Mouse (Mus musculus) midbrain, embryonic 10.5 days (tissue): ENCODE measurements around the gene Tet1. TPM values are rescaled to one million over a fixed set of nuclear protein-coding genes. Genes with fewer than 3 reads are reported as not detected.

ENCODE experiments used
- DNase-seq: peaks from one replicate; pipeline ENCODE4 v3.0.0-alpha.2; 2017; ENCODE audit warnings: low spot score
- H3K27ac ChIP-seq: fragments of 300-500 bp; sonication (generic); replicated peaks from 2 replicates; pipeline ENCODE4 v1.5.1; 2016; ENCODE audit warnings: mild to moderate bottlenecking
- H3K27me3 ChIP-seq: fragments of 300-500 bp; sonication (generic); 2 replicates; pipeline ENCODE4 v1.6.1; 2016; ENCODE audit warnings: low read depth, mild to moderate bottlenecking; ENCODE audit not compliant: poor library complexity, severe bottlenecking
- H3K36me3 ChIP-seq: fragments of 300-500 bp; sonication (generic); 2 replicates; pipeline ENCODE4 v1.6.1; 2016; ENCODE audit warnings: mild to moderate bottlenecking, moderate library complexity
- H3K4me1 ChIP-seq: fragments of 300-500 bp; sonication (generic); 2 replicates; pipeline ENCODE4 v1.6.1; 2016
- H3K4me3 ChIP-seq: fragments of 300-500 bp; sonication (generic); 2 replicates; pipeline ENCODE4 v1.5.1; 2016; ENCODE audit warnings: mild to moderate bottlenecking, moderate library complexity
- H3K9me3 ChIP-seq: fragments of 300-500 bp; sonication (generic); replicated peaks from 2 replicates; pipeline ENCODE4 v1.6.1; 2016; ENCODE audit warnings: mild to moderate bottlenecking
- WGBS: fragments of 180-500 bp; shearing (Covaris S2); methylation state at CpG from one replicate; pipeline ENCODE4 v1.1.7; 2016; 5-methylcytosine and 5-hydroxymethylcytosine counted together
- polyA plus RNA-seq: library from polyadenylated mRNA; unstranded; fragments of >200 nt; fragmentation: Nextera tagmentation; extraction: Ambion mirVana; gene quantifications from 2 replicates; pipeline ENCODE4 v1.2.1, GENCODE M21; 2016

Tet1 gene
- polyA plus RNA-seq, 1 experiment from 2014 or later = 24.8 TPM

DNA sequence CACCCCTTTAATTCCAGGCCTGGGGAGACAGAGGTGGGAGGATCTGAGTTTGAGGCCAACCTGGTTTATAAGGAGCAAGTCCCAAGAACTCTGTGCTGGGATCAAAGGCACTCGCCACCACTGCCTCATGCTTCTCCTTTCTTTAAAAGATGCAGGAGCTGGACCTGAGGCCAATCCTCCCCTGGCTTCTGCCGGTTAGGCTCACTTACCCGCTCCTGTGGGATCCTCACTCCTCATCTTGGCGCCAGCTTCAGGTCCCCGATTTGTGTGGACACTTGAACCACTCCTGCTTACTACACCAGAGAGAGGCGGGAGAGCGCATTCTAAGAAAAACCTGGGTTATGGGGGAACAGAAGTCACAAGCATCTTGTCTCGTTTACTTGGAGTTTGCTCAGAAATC lies 7.0 kb downstream of the Tet1 start:
- no peak for DNase-seq
- Histone ChIP-seq H3K27me3 (no peaks in the 10 kb centered on the region), H3K36me3 (no peaks in the 10 kb centered on the region), H3K4me1 (no peaks in the 10 kb centered on the region), H3K9me3 (no peaks in the 10 kb centered on the region), H3K4me3 (no peak overlapping the region), H3K27ac (no peak overlapping the region)
- 46% methylated on average over 8 of the region's 8 CpGs for WGBS

DNA sequence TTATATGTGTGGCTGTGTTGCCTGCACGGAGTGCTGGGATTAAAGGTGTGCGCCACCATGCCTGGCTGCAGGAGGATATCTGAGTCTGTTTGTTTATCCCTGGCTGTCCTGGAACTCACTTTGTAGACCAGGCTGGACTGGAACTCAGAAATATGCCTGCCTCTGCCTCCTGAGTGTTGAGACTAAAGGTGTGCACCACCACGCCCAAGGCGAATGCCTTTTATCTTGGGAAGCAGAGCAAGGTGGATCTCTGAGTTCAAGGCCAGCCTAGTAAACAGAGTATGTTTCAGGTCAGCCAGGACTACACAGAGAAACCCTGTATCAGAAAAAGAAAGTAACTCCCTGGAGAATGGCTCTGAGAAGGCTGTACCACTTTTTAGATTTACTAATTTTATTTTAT lies 8.7 kb downstream of the Tet1 start:
- DNase-seq = no peak
- H3K4me3 ChIP-seq = no peak overlapping the region
- H3K27ac ChIP-seq = no peak overlapping the region
- H3K4me1 ChIP-seq = no peaks in the 10 kb centered on the region
- H3K27me3 ChIP-seq = no peaks in the 10 kb centered on the region
- no peaks in the 10 kb centered on the region for H3K9me3 ChIP-seq
- 91% methylated on average over 4 of the region's 4 CpGs for WGBS
- H3K36me3 ChIP-seq = no peaks in the 10 kb centered on the region

DNA sequence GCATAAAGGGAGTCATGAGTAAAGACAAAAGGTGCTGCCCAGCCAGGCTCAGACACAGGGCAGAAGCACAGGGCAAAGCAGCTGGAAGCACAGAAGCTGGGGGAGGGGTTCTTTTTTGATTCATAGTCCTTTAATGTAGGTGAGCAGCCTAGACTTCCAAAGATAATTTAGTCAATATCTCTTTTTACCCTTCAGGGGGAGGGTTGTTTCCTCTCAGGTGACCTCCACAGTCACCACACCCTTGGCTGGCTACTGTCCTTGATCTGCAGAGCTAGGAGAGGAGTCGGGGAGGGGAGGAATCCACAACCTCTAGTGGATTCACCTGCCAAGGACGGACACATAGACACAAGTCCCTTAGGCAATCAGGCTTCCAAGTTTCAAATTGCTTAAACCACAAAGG lies 10.7 kb downstream of the Tet1 start:
- Histone ChIP-seq H3K27ac (no peak overlapping the region), H3K9me3 (no peaks in the 10 kb centered on the region), H3K4me3 (no peak overlapping the region), H3K27me3 (no peaks in the 10 kb centered on the region), H3K36me3 (no peaks in the 10 kb centered on the region), H3K4me1 (no peaks in the 10 kb centered on the region)
- no peak for DNase-seq
- 83% methylated on average over 2 of the region's 2 CpGs for WGBS

DNA sequence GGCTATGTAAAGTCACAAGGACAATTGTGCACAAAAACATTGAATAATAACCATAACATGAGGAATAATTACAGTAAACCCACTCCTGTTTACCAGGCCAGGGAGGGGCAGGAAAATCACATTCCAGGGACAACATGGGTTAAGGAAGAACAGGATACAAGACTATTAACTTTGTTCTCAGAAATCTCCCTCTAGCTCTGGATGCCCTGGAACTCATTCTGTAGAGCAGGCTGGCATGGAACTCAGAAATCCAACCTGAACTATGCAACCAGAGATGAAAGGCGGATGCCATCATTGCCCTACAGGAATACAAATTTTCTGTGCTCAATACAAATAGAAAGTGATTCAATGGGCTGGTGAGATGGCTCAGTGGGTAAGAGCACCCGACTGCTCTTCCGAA lies 11.4 kb downstream of the Tet1 start:
- no peak for DNase-seq
- no peaks in the 10 kb centered on the region for H3K36me3 ChIP-seq
- WGBS = 95% methylated on average over 3 of the region's 3 CpGs
- H3K4me1 ChIP-seq = no peaks in the 10 kb centered on the region
- H3K4me3 ChIP-seq = no peak overlapping the region
- H3K9me3 ChIP-seq = no peaks in the 10 kb centered on the region
- no peaks in the 10 kb centered on the region for H3K27me3 ChIP-seq
- no peak overlapping the region for H3K27ac ChIP-seq

DNA sequence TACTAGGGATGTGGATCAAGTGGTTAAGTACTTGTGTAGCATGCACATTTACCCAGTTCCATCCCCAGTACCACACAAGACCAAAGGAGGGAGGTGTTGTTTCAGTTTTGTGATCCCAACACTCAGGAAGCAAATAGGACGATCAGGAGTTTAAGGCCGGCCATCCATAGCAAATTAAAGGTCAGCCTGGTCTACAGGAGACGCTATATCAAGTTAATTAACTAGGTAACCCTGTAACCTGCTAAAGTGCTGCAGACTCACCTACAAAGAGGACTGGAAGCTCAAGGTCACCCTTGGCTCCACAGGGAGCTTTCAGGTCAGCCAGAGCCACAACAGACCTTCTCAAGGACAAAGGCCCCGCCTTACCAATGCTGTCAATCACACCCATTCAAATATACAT lies 12.0 kb downstream of the Tet1 start:
- Histone ChIP-seq H3K4me3 (no peak overlapping the region), H3K27ac (no peak overlapping the region), H3K27me3 (no peaks in the 10 kb centered on the region), H3K9me3 (no peaks in the 10 kb centered on the region), H3K36me3 (no peaks in the 10 kb centered on the region), H3K4me1 (no peaks in the 10 kb centered on the region)
- DNase-seq = no peak
- WGBS = 79% methylated on average over 4 of the region's 4 CpGs

DNA sequence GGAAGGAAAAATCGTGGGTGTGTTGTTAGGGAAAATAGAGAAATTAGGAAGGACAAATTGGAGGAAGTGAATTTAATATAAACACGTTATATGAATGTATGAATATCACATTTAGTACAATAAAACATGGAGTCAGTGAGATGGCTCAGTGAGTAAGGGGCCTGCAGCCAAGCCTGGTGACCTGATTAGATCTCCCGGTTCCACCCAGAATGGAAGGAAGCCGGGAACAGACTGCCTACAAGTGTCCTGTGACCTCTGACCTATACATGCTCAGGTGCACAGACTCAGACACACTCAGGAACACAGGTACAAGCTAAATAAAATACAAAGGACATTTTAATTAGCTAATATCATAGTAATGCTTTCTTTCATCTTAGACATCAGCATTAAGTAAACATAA lies 12.8 kb downstream of the Tet1 start:
- 85% methylated on average over 4 of the region's 4 CpGs for WGBS
- H3K9me3 ChIP-seq = no peaks in the 10 kb centered on the region
- H3K4me1 ChIP-seq = no peaks in the 10 kb centered on the region
- H3K36me3 ChIP-seq = no peaks in the 10 kb centered on the region
- no peak for DNase-seq
- no peak overlapping the region for H3K4me3 ChIP-seq
- H3K27ac ChIP-seq = no peak overlapping the region
- H3K27me3 ChIP-seq = no peaks in the 10 kb centered on the region

DNA sequence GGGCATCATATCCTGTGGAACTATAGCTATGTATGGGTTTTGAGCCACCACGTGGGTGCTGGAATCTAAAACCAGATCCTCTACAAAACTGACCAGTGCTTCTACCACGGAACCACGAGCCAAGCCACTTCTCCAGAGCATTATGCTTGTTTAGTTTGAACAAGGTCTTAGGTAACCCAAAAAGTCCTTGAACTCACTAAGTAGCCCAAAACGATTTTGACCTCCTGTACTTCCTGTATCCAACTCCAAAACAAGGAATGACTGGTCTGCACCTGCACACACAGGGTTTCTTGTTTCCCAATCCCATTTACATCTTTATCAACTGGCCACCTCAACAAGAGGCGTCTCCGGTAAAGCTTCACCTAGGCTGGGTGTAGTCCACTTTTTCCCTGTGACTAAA lies 13.4 kb downstream of the Tet1 start:
- Histone ChIP-seq H3K27ac (no peak overlapping the region), H3K27me3 (no peaks in the 10 kb centered on the region), H3K36me3 (no peaks in the 10 kb centered on the region), H3K4me1 (no peaks in the 10 kb centered on the region), H3K9me3 (no peaks in the 10 kb centered on the region), H3K4me3 (no peak overlapping the region)
- no peak for DNase-seq
- 85% methylated on average over 6 of the region's 6 CpGs for WGBS

DNA sequence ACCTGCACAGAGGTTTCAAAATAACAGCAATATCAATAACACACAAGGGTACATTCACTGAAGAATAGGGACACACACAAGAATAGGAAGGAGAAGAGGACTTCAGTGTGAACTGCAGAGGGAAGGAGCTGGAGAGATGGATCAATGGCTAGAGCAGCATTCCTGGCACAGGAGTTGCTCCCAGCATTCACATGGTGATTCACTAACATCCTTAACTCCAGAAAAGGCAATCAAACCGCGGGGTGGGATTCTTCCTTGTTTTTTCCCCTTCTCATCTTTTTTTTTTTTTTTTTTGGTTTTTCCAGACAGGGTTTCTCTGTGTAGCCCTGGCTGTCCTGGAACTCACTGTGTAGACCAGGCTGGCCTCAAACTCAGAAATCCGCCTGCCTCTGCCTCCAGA lies 14.3 kb downstream of the Tet1 start:
- Histone ChIP-seq H3K27me3 (no peaks in the 10 kb centered on the region), H3K36me3 (no peaks in the 10 kb centered on the region), H3K9me3 (no peaks in the 10 kb centered on the region), H3K4me1 (no peaks in the 10 kb centered on the region), H3K27ac (no peak overlapping the region), H3K4me3 (no peak overlapping the region)
- DNase-seq = no peak
- 75% methylated on average over 3 of the region's 3 CpGs for WGBS

DNA sequence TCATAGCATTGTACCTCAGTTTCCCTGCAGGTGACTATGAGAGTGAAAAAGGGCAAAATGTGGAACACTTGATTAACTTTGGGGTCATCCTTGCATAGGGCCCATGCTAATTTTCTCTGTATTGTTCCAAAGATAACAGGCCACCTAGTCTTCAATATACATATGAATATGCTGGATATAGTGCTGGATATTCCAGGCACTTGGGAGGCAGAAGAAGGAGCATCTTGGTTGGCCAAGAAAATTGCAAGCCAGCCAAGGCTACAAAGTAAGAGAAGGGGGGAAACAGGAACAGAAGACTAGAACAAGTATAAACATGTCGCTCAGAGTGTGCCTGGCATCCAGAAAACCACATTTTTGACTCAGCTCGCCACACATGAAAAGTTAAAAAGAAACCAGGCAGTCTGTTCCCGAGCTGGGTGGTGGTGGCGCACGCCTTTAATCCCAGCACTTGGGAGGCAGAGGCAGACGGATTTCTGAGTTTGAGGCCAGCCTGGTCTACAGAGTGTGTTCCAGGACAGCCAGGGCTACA lies 15.4 kb downstream of the Tet1 start:
- 74% methylated on average over 6 of the region's 6 CpGs for WGBS
- H3K36me3 ChIP-seq = no peaks in the 10 kb centered on the region
- no peak for DNase-seq
- no peak overlapping the region for H3K27ac ChIP-seq
- no peaks in the 10 kb centered on the region for H3K27me3 ChIP-seq
- H3K4me1 ChIP-seq = no peaks in the 10 kb centered on the region
- H3K9me3 ChIP-seq = no peaks in the 10 kb centered on the region
- no peak overlapping the region for H3K4me3 ChIP-seq

DNA sequence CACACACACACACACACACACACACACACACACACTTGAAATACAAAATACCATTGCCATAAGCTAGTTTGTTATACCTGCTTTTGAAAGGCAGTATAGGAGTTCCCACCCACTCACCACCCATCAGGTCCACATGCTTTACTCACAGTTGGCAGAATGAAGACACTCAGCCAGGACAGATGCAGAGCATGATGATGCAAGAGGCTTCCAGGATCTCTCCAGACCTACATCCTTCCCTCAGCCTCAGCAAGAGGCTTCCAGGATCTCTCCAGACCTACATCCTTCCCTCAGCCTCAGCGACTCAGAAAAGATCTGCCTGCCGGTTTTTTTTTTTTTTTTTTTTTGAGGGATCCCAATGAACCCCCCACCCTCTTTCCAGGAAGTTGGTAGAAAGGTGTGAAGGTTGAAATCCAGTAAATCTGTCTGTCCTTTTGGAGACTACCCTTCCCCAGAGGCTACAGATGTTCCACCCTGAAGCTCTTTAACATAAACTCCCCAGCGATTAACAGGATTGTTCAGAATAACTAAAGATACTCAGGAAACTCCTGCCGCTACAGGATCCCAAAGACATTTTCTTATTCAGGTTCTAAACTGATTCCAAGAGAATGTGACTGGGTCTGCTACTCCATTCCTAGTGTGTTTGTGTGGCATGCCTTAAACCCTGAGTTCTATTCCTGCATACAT lies 16.1 kb downstream of the Tet1 start:
- Histone ChIP-seq H3K27me3 (peaks cover 3% of the 10 kb centered on the region; the same call in 1 of the 2 replicates), H3K4me3 (no peak overlapping the region), H3K36me3 (no peaks in the 10 kb centered on the region), H3K27ac (no peak overlapping the region), H3K4me1 (no peaks in the 10 kb centered on the region), H3K9me3 (no peaks in the 10 kb centered on the region)
- DNase-seq = no peak
- 19% methylated on average over 4 of the region's 4 CpGs for WGBS

DNA sequence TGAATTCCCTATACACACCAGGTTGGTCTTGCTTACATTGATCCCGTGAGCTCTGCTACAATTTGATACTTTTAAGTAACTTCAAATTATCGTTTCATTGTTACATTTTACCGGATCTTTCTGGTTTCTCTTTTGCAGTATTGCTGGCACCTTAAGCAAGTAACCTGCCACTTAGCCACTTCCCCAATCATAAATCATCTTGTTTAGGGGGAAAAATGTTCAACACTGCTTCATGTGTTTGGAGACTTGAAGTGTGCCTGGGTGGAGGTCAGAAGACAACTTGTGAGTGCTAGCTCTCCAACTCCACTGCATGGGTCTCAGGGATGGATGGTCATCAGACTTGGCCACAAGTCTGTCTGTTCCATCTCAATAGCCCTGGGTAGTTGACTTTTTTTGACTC lies 17.8 kb downstream of the Tet1 start:
- 92% methylated on average over 3 of the region's 3 CpGs for WGBS
- Histone ChIP-seq H3K36me3 (no peaks in the 10 kb centered on the region), H3K27me3 (peaks cover 6% of the 10 kb centered on the region; the same call in 1 of the 2 replicates), H3K4me3 (no peak overlapping the region), H3K4me1 (peaks cover 12% of the 10 kb centered on the region), H3K9me3 (no peaks in the 10 kb centered on the region), H3K27ac (no peak overlapping the region)
- no peak for DNase-seq

DNA sequence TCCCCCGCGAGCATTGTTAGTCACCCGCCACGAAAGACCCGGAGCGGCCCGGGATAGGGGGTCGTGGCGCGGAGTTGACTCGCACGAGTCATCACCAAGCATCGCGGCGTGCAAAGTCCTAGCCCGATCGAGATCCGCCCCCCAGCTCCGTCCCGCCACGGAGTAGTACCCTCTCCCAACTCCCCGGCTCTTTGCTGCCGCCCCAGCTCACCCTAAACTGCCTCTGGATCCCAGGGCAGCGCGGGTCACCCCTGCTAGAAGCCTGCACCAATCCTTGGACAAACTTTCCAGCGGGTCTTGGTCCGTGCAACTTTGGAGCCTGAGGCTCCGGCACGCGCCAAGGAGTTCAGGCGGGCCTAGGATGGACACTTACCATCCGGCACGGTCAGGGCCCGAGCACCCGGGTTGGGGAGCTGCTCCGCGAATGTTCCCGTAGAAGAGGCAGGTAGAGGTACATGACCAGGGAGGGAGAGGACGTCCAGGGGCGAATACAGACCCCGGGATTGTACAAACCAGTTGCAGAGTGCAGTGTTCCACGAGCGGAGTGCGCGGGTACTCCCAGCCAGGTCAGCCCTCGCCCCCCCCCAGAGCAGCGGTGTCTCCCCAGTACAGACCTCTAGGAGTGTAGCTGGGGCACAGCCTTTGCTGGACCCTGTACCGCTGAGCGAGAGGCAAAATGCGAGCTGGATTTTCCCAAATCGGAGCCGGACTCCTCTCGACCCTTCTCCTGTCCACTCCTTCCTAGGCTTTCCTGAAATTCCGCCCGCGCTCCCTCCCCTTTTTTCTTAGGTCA lies 21.8 kb downstream of the Tet1 start:
- DNase-seq = peak; percentile 91
- Histone ChIP-seq H3K27ac (peak overlapping the region; percentile 81), H3K4me3 (peak overlapping the region; percentile 64), H3K36me3 (no peaks in the 10 kb centered on the region), H3K9me3 (no peaks in the 10 kb centered on the region), H3K27me3 (peaks cover 20% of the 10 kb centered on the region), H3K4me1 (peaks cover 44% of the 10 kb centered on the region)
- under 1% methylated on average over 56 of the region's 56 CpGs for WGBS
